Mouse (Mus musculus) heart, adult 2 months (tissue): Measurements from ENCODE around the gene Dpy30.

Experiments used
- CTCF ChIP-seq: fragments of 200-600 bp; IDR thresholded peaks from 2 replicates; pipeline ENCODE4 v1.8.1; 2022; ENCODE audit warnings: antibody characterized with exemption, mild to moderate bottlenecking, moderate library complexity
- EP300 ChIP-seq: fragments of 200-500 bp; IDR thresholded peaks from 2 replicates; pipeline ENCODE4 v1.6.1; 2011; ENCODE audit warnings: low read depth, low read length, control low read depth; ENCODE audit not compliant: insufficient read depth

- TF ChIP-seq CTCF = no peak
- no peak for TF ChIP-seq EP300
Measured at GRCm38 (mm10) chr17:74291640-74292361, 31.9 kb downstream of the Dpy30 start.
